Mouse (Mus musculus) central nervous system, embryonic 14 days (tissue): ENCODE measurements around the gene Ndc80. TPM values are rescaled to one million over a fixed set of nuclear protein-coding genes. Genes with fewer than 3 reads are reported as not detected.

ENCODE experiments used
- polyA plus RNA-seq: library from polyadenylated mRNA; depleted of rRNA; stranded (reverse); fragments of >200 nt; gene quantifications from 2 replicates; pipeline ENCODE4 v1.2.3, GENCODE M21; 2012; rRNA removed

Gene Ndc80
- polyA plus RNA-seq = 10.7 and 13.8 TPM in 2 replicates

GRCm38 (mm10) chr17:71526711-71527564 is at the start of gene Ndc80:
Ndc80 (minus strand) TSS chr17:71526857.

GRCm38 (mm10) chr17:71551757-71552451 is 25.2 kb upstream of the Ndc80 start, which contains the start of gene Spdya:
Spdya (plus strand) TSS chr17:71552061.

GRCm38 (mm10) chr17:71474762-71475704 is 51.6 kb downstream of the Ndc80 start, which contains the start of gene Smchd1:
Smchd1 (minus strand) TSS chr17:71475343.

GRCm38 (mm10) chr17:71459818-71460217 is 66.8 kb downstream of the Ndc80 start, which contains the start of gene Gm4707:
Gm4707 (minus strand) TSS chr17:71459918.

Other genes starting within 250 kb of the Ndc80 start
- gene Emilin2, start 214.9 kb downstream of the Ndc80 start, polyA plus RNA-seq = 1.6 and 4.4 TPM in 2 replicates
- gene Gm4707, start 66.9 kb downstream of the Ndc80 start, polyA plus RNA-seq = 0.98 and 1.4 TPM in 2 replicates
- gene Smchd1, start 51.5 kb downstream of the Ndc80 start, polyA plus RNA-seq = 38.3 and 40.4 TPM in 2 replicates
- gene Spdya, start 25.2 kb upstream of the Ndc80 start, polyA plus RNA-seq = 1.3 TPM in 2 replicates
- 36.9 and 41.9 TPM in 2 replicates for gene Wdr43, start 89.0 kb upstream of the Ndc80 start, polyA plus RNA-seq
- 0.69 and 0.84 TPM in 2 replicates for gene Togaram2, start 146.4 kb upstream of the Ndc80 start, polyA plus RNA-seq
- gene Pcare, start 226.0 kb upstream of the Ndc80 start, polyA plus RNA-seq = not detected in 2 replicates
- 18.9 and 20.0 TPM in 2 replicates for gene Clip4, start 241.6 kb upstream of the Ndc80 start, polyA plus RNA-seq